Mouse (Mus musculus) MEL (cell line): ENCODE data around the gene Ubb. TPM values are rescaled to one million over a fixed set of nuclear protein-coding genes. Genes with fewer than 3 reads are reported as not detected.

Experiments used
- DNase-seq: peaks from one replicate; pipeline ENCODE4 v3.0.0; 2011; ENCODE audit warnings: low read depth, low spot score
- H3K27ac ChIP-seq: 2 replicates; pipeline ENCODE4 v1.5.1; 2012; ENCODE audit warnings: low read depth, mild to moderate bottlenecking, control low read depth, low read length, moderate library complexity; ENCODE audit not compliant: control insufficient read depth
- H3K27me3 ChIP-seq, 2 experiments: fragments of 150-350 bp in 1 of 2; sonication (generic) in 1 of 2; 2 replicates each; pipeline ENCODE4 v1.6.1; 2012; ENCODE audit warnings: low read length in 2 of 2, mild to moderate bottlenecking in 2 of 2, improper control_type of control experiment in 1 of 2, moderate library complexity in 1 of 2; ENCODE audit not compliant: insufficient read depth in 2 of 2, control insufficient read depth in 1 of 2
- H3K36me3 ChIP-seq, 2 experiments: 2 replicates each; pipeline ENCODE4 v1.6.1; 2012 to 2014; ENCODE audit warnings: low read length in 2 of 2, improper control_type of control experiment in 1 of 2, inconsistent platforms in 1 of 2, mild to moderate bottlenecking in 1 of 2; ENCODE audit not compliant: insufficient read depth in 2 of 2, control insufficient read depth in 1 of 2
- H3K4me1 ChIP-seq, 2 experiments: fragments of 150-350 bp in 1 of 2; sonication (generic) in 1 of 2; 2 replicates each; pipeline ENCODE4 v1.6.1; 2012; ENCODE audit warnings: low read length in 2 of 2, improper control_type of control experiment in 1 of 2, mild to moderate bottlenecking in 1 of 2; ENCODE audit not compliant: insufficient read depth in 2 of 2, control insufficient read depth in 1 of 2
- H3K4me3 ChIP-seq, 2 experiments: fragments of 150-350 bp in 1 of 2; sonication (generic) in 1 of 2; 2 replicates each; pipeline ENCODE4 v1.5.1; 2012; ENCODE audit warnings: low read depth in 2 of 2, low read length in 2 of 2, mild to moderate bottlenecking in 2 of 2, moderate library complexity in 2 of 2, control low read depth in 1 of 2, improper control_type of control experiment in 1 of 2; ENCODE audit not compliant: control insufficient read depth in 1 of 2, insufficient read depth in 1 of 2
- H3K79me2 ChIP-seq: 2 replicates; pipeline ENCODE4 v1.6.1; 2012; ENCODE audit warnings: mild to moderate bottlenecking, low read length, moderate library complexity; ENCODE audit not compliant: control insufficient read depth, poor library complexity, insufficient read depth
- H3K9ac ChIP-seq: 2 replicates; pipeline ENCODE4 v1.6.1; 2012; ENCODE audit warnings: low read depth, mild to moderate bottlenecking, control low read depth, low read length, moderate library complexity; ENCODE audit not compliant: control insufficient read depth, poor library complexity, severe bottlenecking
- H3K9me3 ChIP-seq: fragments of 150-350 bp; sonication (generic); replicated peaks from 2 replicates; pipeline ENCODE4 v1.6.1; 2012; ENCODE audit warnings: mild to moderate bottlenecking, low read length, improper control_type of control experiment, moderate library complexity; ENCODE audit not compliant: insufficient read depth
- BHLHE40 ChIP-seq: IDR thresholded peaks from 2 replicates; pipeline ENCODE4 v1.6.1; 2012; ENCODE audit warnings: low read depth, mild to moderate bottlenecking, inconsistent platforms, low read length, improper control_type of control experiment, borderline replicate concordance
- CTCF ChIP-seq, 3 experiments: IDR thresholded peaks in 2 of 3; conservative IDR thresholded peaks in 1 of 3; 2 replicates each; pipeline ENCODE4 v1.5.1; 2011 to 2012; ENCODE audit warnings: low read length in 3 of 3, low read depth in 2 of 3, mild to moderate bottlenecking in 2 of 3, improper control_type of control experiment in 1 of 3, inconsistent platforms in 1 of 3, mixed read lengths in 1 of 3, moderate library complexity in 1 of 3; ENCODE audit not compliant: control insufficient read depth in 1 of 3, insufficient read depth in 1 of 3, poor library complexity in 1 of 3, severe bottlenecking in 1 of 3
- ETS1 ChIP-seq: IDR thresholded peaks from 2 replicates; pipeline ENCODE4 v1.6.1; 2012; ENCODE audit warnings: low read depth, mild to moderate bottlenecking, inconsistent platforms, low read length, improper control_type of control experiment, moderate library complexity
- GATA1 ChIP-seq: IDR thresholded peaks from 2 replicates; pipeline ENCODE4 v1.6.1; 2011; ENCODE audit warnings: low read depth, low read length, improper control_type of control experiment
- HCFC1 ChIP-seq: IDR thresholded peaks from 2 replicates; pipeline ENCODE4 v1.6.1; 2012; ENCODE audit warnings: low read depth, mild to moderate bottlenecking, inconsistent platforms, low read length, improper control_type of control experiment, moderate library complexity
- MAX ChIP-seq: IDR thresholded peaks from 2 replicates; pipeline ENCODE4 v1.6.1; 2011; ENCODE audit warnings: low read length, improper control_type of control experiment
- MYC ChIP-seq: IDR thresholded peaks from 2 replicates; pipeline ENCODE4 v1.6.1; 2011; ENCODE audit warnings: low read depth, mild to moderate bottlenecking, low read length, improper control_type of control experiment, moderate library complexity
- NRF1 ChIP-seq: IDR thresholded peaks from 2 replicates; pipeline ENCODE4 v1.6.1; 2014; ENCODE audit warnings: low read depth, mild to moderate bottlenecking, inconsistent platforms, low read length, improper control_type of control experiment, moderate library complexity; ENCODE audit not compliant: poor library complexity, insufficient read depth, severe bottlenecking
- POLR2A ChIP-seq, 2 experiments: IDR thresholded peaks; 2 replicates each; pipeline ENCODE4 v1.6.1; 2011 to 2012; ENCODE audit warnings: low read length in 2 of 2, mild to moderate bottlenecking in 2 of 2, control low read depth in 1 of 2, improper control_type of control experiment in 1 of 2, low read depth in 1 of 2, moderate library complexity in 1 of 2; ENCODE audit not compliant: control insufficient read depth in 1 of 2, insufficient read depth in 1 of 2, poor library complexity in 1 of 2
- POLR2AphosphoS2 ChIP-seq: IDR thresholded peaks from 2 replicates; pipeline ENCODE4 v1.6.1; 2011; ENCODE audit warnings: low read length, improper control_type of control experiment
- POLR2AphosphoS5 ChIP-seq: IDR thresholded peaks from 2 replicates; pipeline ENCODE4 v1.6.1; 2012; ENCODE audit warnings: low read depth, borderline replicate concordance, mild to moderate bottlenecking, inconsistent platforms, low read length, moderate library complexity, mixed read lengths
- SIN3A ChIP-seq: IDR thresholded peaks from 2 replicates; pipeline ENCODE4 v1.6.1; 2012; ENCODE audit warnings: low read length, improper control_type of control experiment, inconsistent platforms
- SMC3 ChIP-seq: IDR thresholded peaks from 2 replicates; pipeline ENCODE4 v1.6.1; 2011; ENCODE audit warnings: low read depth, low read length, improper control_type of control experiment
- TAL1 ChIP-seq: IDR thresholded peaks from 2 replicates; pipeline ENCODE4 v1.6.1; 2012; ENCODE audit warnings: mild to moderate bottlenecking, inconsistent platforms, low read length, moderate library complexity, mixed read lengths
- TCF12 ChIP-seq: IDR thresholded peaks from 2 replicates; pipeline ENCODE4 v1.6.1; 2014; ENCODE audit warnings: low read depth, mild to moderate bottlenecking, inconsistent platforms, low read length, improper control_type of control experiment, moderate library complexity
- UBTF ChIP-seq: IDR thresholded peaks from 2 replicates; pipeline ENCODE4 v1.6.1; 2012; ENCODE audit warnings: low read depth, mild to moderate bottlenecking, inconsistent platforms, low read length, improper control_type of control experiment, moderate library complexity, borderline replicate concordance; ENCODE audit not compliant: insufficient read depth
- USF1 ChIP-seq: IDR thresholded peaks from 2 replicates; pipeline ENCODE4 v1.6.1; 2014; ENCODE audit warnings: low read depth, mild to moderate bottlenecking, inconsistent platforms, low read length, improper control_type of control experiment, moderate library complexity
- USF2 ChIP-seq, 2 experiments: IDR thresholded peaks; 2 replicates each; pipeline ENCODE4 v1.6.1; 2011 to 2012; ENCODE audit warnings: improper control_type of control experiment in 2 of 2, low read length in 2 of 2, borderline replicate concordance in 1 of 2, inconsistent platforms in 1 of 2, low read depth in 1 of 2, mild to moderate bottlenecking in 1 of 2; ENCODE audit not compliant: insufficient read depth in 1 of 2
- ZC3H11A ChIP-seq: IDR thresholded peaks from 2 replicates; pipeline ENCODE4 v1.6.1; 2012; ENCODE audit warnings: low read depth, mild to moderate bottlenecking, inconsistent platforms, low read length, improper control_type of control experiment
- ZKSCAN1 ChIP-seq: IDR thresholded peaks from 2 replicates; pipeline ENCODE4 v1.6.1; 2012; ENCODE audit warnings: low read depth, mild to moderate bottlenecking, inconsistent platforms, low read length, improper control_type of control experiment, moderate library complexity
- polyA plus RNA-seq, 2 experiments: library from polyadenylated mRNA; stranded (reverse) in 1 of 2; unstranded in 1 of 2; fragments of >175 nt in 1 of 2; fragments of >200 nt in 1 of 2; gene quantifications; 2 replicates each; pipeline versions ENCODE4 v1.2.1 to v1.2.4; 2012; ENCODE audit warnings: low replicate concordance in 2 of 2, low read depth in 1 of 2; ENCODE audit not compliant: insufficient read length in 2 of 2, insufficient read depth in 1 of 2, missing spikeins in 1 of 2
- total RNA-seq: library from RNA; depleted of rRNA; stranded (reverse); fragments of 300-350 nt; gene quantifications from 2 replicates; pipeline ENCODE4 v1.2.3, GENCODE M21; 2012

The Ubb gene
- total and polyA plus RNA-seq, 3 experiments: 1,800 to 1,877 TPM; not detected in 1

DNA sequence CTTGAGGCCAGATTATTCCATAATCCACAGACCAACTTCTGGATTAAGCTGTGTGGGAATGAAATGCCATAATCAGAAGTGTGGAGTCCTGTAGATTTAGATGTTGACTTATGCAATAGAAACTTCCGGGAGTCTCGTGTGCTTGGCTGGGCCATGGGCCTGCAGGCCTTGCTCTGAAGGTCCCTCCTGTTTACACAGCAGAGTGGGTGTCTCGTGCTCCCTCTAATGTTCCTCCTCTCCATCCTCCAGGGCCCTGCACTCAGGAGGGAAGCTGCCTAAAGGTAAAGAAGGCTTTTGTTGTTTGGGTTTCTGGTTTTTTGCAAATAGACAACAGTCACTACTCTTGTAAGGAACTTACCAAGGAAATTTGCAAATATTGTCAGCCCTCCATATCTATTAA is 41.4 kb upstream of the Ubb start:
- Histone ChIP-seq H3K9me3 (no peaks in the 10 kb centered on the region), H3K27ac (no peak overlapping the region), H3K9ac (no peak overlapping the region), H3K4me3 (no peak overlapping the region), H3K79me2 (no peaks in the 10 kb centered on the region), H3K4me1 (no peaks in the 10 kb centered on the region), H3K27me3 (no peaks in the 10 kb centered on the region), H3K36me3 (no peaks in the 10 kb centered on the region)
- no peak for DNase-seq
- TF ChIP-seq ETS1 (no peak), GATA1 (no peak), CTCF (IDR thresholded peaks at IDR 0.05 in 2 of 3, conservative IDR thresholded peaks at IDR 0.05 in 1 of 3; ENCODE audit: control insufficient read depth in 1 of 3, insufficient read depth in 1 of 3, low read depth in 2 of 3, low read length in 3 of 3, poor library complexity in 1 of 3, severe bottlenecking in 1 of 3) (no peak), TAL1 (no peak), POLR2AphosphoS5 (no peak), UBTF (no peak), TCF12 (no peak), ZKSCAN1 (no peak), MAX (no peak), NRF1 (no peak), USF1 (no peak), SMC3 (no peak), USF2 (IDR thresholded peaks at IDR 0.05; ENCODE audit: borderline replicate concordance in 1 of 2, insufficient read depth in 1 of 2, low read depth in 1 of 2, low read length in 2 of 2) (no peak), HCFC1 (no peak), BHLHE40 (no peak), ZC3H11A (no peak), POLR2A (IDR thresholded peaks at IDR 0.05; ENCODE audit: control insufficient read depth in 1 of 2, insufficient read depth in 1 of 2, low read depth in 1 of 2, low read length in 2 of 2, poor library complexity in 1 of 2) (no peak)

- H3K27ac ChIP-seq: no peak overlapping the region
- DNase-seq: no peak
- no peaks in the 10 kb centered on the region for H3K27me3 ChIP-seq
- H3K9me3 ChIP-seq: no peaks in the 10 kb centered on the region
- no peaks in the 10 kb centered on the region for H3K36me3 ChIP-seq
- no peaks in the 10 kb centered on the region for H3K4me1 ChIP-seq
- H3K9ac ChIP-seq: no peak overlapping the region
- no peak overlapping the region for H3K4me3 ChIP-seq
- TF ChIP-seq USF1: no peak
- TF ChIP-seq UBTF: no peak
- no peak for TF ChIP-seq TCF12
- TF ChIP-seq USF2 (IDR thresholded peaks at IDR 0.05; ENCODE audit: borderline replicate concordance in 1 of 2, insufficient read depth in 1 of 2, low read depth in 1 of 2, low read length in 2 of 2): no peak
- TF ChIP-seq POLR2AphosphoS2: no peak
- no peak for TF ChIP-seq MYC
- no peak for TF ChIP-seq SIN3A
- TF ChIP-seq CTCF (IDR thresholded peaks at IDR 0.05 in 2 of 3, conservative IDR thresholded peaks at IDR 0.05 in 1 of 3; ENCODE audit: control insufficient read depth in 1 of 3, insufficient read depth in 1 of 3, low read depth in 2 of 3, low read length in 3 of 3, poor library complexity in 1 of 3, severe bottlenecking in 1 of 3): no peak
- TF ChIP-seq, all 39 proteins: peak for 0
- H3K79me2 ChIP-seq: no peaks in the 10 kb centered on the region
These were observed 40.0 kb upstream of the Ubb start for GRCm38 (mm10) chr11:62510956-62511355.
